Mouse (Mus musculus): Measurements from ENCODE around the gene Hrh1.

Hrh1 gene

DNA sequence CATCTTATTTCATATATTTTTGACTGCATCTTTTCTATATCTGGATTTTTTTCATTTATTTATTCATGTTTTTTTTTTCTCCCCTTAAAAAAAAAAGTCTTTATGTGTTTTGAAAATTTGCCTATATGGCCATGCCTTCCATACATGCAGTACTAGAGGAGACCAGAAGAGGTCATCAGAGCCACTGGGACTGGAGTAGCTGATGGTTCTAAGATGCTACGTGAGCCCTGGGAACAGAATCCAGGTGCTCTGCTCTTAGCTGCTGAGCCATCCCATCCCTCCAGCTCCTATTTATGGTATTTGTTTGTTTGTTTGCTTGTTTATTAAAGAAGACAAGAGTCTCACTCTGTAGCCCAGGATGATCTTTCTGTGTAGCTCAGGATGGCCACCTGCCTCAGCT lies 8.9 kb downstream of the Hrh1 start:
- WGBS, result 59% methylated on average over 1 of the region's 1 CpGs

GRCm38 (mm10) chr6:114407049-114407448 lies 9.3 kb downstream of the Hrh1 start:
- 75% methylated on average over 7 of the region's 7 CpGs for WGBS

GRCm38 (mm10) chr6:114408278-114408677 lies 10.5 kb downstream of the Hrh1 start:
- WGBS, result 55% methylated on average over 17 of the region's 17 CpGs

GRCm38 (mm10) chr6:114411913-114412312 lies 14.2 kb downstream of the Hrh1 start:
- 64% methylated on average over 8 of the region's 8 CpGs for WGBS

DNA sequence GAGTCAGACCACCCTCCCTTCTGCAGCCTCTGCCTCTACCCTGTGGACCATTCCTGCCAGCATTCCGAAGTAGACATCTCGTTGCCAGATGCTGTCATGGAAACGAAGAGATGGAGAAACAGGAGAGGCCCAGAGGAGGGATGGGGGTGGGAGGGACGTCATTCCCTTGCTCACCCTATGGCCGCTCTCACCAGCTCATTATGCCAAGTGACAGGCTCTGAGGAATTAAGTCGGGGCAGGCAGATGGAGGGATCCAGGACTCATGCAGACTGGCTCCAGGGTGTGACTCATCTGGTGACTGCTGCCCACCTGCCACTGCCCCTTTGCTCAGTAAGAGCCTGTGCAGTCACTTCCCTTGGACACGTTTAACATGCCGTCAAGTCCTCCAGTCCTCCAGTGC lies 16.8 kb downstream of the Hrh1 start:
- 33% methylated on average over 8 of the region's 8 CpGs for WGBS

DNA sequence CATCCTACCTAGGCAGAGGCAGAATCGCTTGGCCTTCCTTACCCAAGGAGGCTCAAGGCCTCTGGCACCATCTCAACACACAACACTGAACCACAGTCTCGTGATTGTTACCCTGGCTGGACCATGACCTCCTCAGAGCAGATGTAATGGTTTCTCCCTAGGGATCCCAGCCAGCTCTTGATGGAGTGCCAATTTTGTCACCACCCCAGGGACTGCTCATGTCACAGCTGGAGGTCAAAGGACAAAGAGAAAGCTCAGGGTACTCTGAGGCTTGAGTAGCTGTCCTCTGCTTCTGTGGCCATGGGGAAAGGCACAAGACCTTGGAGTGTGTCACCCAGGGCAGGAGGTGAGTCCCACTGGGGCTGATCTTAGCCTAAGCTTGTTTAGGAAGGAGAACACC lies 20.3 kb downstream of the Hrh1 start:
- WGBS, result 70% methylated on average over 2 of the region's 2 CpGs

DNA sequence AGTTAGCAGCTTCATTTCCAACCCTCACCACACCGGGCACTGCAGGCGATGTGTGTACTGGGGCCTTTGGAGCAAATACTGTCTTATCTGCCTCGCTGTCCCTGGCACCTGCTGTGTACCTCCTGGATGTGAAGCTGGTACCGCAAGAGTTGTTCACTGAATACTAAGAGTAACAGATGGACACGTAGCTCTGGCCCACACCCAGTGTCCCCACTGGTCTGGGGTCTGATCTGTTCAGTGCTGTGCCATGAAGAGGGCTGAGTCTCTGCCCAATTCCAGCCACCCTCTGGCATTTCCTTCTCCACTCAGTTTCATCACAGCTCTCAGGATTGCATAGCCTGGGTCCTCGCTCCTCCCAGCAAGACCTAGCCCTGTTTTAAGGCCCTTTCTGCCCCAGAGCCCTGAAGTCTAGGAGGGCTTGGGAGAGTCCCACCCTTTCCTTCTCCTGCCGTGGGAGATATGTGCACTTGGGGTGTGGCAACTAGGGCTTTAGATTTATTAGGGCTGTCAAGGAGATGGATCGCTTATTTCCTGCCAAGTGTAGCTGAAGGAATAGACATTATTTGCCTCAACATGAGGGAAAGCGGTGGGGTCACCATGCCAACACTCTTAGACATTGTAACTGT lies 25.4 kb downstream of the Hrh1 start:
- 83% methylated on average over 9 of the region's 9 CpGs for WGBS

DNA sequence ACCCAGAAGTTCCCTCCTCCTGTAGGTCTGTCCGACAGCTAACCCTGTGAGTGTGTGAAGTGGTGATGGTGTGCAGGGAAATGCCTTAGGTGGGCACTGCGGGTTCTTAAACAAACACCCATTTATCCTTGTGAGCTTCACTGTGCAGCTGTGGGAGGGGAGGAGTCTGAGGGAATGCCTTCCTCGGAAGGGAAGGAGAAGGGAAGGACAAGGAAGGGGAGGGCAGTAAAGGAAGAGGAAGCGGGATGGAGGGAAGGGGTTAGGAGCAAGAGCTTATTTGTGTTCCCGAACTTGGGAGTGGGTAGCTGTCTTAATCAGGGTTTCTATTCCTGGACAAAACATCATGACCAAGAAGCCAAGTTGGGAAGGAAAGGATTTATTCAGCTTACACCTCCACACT lies 27.6 kb downstream of the Hrh1 start:
- 35% methylated on average over 5 of the region's 5 CpGs for WGBS

GRCm38 (mm10) chr6:114427641-114428040 lies 29.9 kb downstream of the Hrh1 start:
- WGBS, result 66% methylated on average over 13 of the region's 13 CpGs

GRCm38 (mm10) chr6:114428831-114429230 lies 31.1 kb downstream of the Hrh1 start:
- 63% methylated on average over 16 of the region's 16 CpGs for WGBS

DNA sequence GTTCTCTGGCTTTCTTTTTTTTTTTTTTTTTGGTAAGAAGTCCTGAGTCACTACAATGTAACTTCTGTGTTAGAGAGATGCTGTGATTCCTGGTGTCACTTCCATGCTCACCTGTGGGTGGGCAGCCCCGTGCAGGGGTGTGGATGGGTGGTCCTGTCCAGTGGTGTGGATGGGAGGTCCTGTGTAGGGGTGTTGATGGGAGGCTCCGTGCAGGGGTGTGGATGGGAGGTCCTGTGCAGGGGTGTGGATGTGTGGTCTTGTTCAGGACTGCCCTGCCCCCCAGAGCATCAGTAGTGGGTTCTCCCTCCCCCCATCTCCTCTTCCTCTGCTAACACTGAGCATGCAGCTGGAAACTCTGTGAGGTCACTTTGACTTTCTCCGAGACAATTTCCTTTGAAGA lies 34.9 kb downstream of the Hrh1 start:
- WGBS, result 31% methylated on average over 3 of the region's 3 CpGs

GRCm38 (mm10) chr6:114434524-114434923 lies 36.8 kb downstream of the Hrh1 start:
- 66% methylated on average over 5 of the region's 5 CpGs for WGBS

DNA sequence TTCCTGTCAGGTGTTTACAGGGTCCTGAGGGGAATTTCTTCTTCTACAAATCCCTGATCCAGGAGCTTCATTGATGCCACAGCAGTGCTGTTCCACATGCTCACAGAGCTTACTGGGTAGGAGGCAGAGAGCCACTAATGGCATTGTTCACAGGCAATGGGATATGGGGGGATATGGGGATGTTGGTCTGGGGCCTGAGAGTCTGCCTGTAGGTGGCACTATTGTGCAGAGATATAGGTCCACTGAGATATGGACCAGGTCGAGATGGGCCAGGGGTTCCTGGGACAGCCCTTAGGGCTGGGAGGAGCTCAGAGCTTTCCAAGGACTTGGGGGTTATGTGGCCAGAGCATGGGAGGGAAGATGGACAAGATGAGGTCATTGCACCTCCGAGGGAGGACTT lies 42.6 kb downstream of the Hrh1 start:
- 68% methylated on average over 2 of the region's 2 CpGs for WGBS

GRCm38 (mm10) chr6:114440788-114441453 lies 43.2 kb downstream of the Hrh1 start:
- 65% methylated on average over 10 of the region's 10 CpGs for WGBS

DNA sequence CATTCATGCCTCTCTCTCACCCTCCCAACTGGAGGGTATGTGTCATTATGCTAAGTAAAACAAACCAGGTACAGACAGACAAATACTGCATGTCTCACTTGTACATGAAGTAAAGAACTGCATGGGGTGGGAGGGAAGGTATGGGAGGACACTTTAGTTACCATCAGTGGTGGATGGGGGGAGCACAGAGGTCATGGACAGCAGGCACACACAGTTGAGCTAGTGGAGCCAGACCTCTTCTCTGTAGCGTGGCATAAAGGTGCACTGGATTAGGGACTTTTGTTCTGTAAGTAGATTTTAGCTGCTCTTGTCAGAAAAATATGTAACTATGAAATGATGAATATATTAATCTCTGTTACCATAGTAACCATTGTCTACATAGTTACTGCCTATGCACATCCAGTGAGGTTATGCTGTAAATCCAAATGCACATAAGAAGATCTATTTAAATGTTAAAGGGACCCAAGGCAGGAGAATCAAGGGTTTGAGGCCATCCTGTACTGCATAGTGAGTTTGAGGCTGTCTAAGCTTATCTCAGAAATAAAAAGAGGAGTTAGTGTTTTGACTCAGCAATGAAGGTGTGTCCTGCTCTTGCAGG lies 46.6 kb downstream of the Hrh1 start:
- WGBS, result 61% methylated on average over 1 of the region's 1 CpGs

DNA sequence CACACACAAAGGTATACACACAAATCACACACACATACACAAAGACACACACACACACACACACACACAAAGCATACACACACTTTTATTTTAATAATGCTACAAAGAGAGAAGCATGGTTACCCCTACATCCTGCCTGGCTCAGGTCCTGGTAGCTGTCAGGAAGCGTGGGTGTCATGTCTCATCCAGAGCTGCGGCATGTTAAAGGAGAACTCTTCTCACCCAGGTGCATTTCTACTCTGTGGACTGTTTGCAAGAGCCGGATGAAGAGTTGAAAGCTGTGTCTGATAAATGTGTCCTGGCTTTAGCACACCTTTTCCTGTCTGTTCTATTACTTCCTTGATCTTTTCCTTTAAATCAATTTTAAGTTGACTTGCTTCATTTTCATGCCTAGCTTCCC lies 47.2 kb downstream of the Hrh1 start:
- 55% methylated on average over 3 of the region's 3 CpGs for WGBS

GRCm38 (mm10) chr6:114448888-114449287 lies 51.2 kb downstream of the Hrh1 start:
- 33% methylated on average over 9 of the region's 9 CpGs for WGBS

GRCm38 (mm10) chr6:114455267-114455666 lies 57.5 kb downstream of the Hrh1 start:
- 92% methylated on average over 4 of the region's 4 CpGs for WGBS

DNA sequence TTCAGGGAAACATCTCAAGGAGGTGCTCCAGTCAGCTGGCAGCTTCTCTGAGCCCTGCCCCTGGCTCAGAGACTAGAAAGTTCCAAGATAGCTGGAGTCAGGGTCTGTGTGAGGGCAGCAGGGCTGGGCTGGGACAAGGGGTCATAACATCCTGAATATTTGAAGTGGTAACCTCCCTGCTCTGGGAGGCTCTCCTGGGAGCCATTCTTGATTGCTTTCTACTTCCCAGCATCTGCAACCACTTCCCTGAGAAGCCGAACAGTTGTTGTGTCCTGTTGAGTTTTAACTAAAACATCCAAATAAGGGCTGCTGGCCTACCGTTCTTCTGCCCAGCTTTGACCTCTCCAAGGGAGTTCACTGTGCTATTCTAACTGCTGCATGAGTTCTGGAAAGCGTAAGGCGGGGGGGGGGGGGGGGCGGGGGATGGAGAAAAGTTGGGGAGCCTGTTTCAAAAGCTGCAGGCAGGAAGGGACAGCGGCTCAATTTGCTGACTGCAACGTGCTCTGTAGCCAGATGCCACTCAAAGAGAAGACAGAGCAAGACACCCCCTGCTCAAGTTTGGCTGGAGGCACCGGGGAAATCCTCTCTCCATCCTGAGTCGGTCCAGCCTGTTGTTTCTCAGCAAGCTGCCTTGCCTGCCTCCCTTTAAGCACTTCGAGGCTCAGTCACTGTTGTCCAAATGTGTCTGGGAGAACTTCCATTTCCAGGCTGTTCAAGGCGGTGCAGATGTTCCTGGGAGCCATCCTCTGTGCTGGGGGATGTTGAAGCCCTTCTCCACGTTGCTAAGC lies 58.7 kb downstream of the Hrh1 start:
- WGBS, result 57% methylated on average over 12 of the region's 12 CpGs

- WGBS, result 84% methylated on average over 3 of the region's 3 CpGs
Measured at GRCm38 (mm10) chr6:114457299-114457698, 59.6 kb downstream of the Hrh1 start.

GRCm38 (mm10) chr6:114458191-114458590 lies 60.5 kb downstream of the Hrh1 start:
- 66% methylated on average over 5 of the region's 5 CpGs for WGBS

DNA sequence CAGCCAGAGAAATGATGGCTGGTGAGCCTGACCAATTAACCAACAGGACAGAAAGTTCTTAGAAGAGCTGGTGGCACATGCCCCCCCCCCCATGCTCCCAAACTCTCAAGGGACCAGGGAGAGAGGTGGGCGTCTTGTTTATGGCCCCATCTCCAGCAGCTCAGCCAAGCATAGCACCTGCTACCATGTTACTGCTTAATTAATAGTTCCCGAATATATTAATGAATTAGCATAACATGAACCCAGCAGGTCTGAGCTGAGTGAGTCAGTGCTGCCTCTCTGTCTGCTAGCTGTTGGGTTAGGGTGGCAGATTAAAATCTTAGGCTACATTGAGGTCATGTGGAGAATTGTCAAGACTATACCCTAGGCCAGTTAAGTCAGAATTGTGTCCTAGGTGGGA lies 62.2 kb downstream of the Hrh1 start:
- 58% methylated on average over 2 of the region's 2 CpGs for WGBS

- 31% methylated on average over 4 of the region's 4 CpGs for WGBS
Measured at GRCm38 (mm10) chr6:114462747-114463146, 65.0 kb downstream of the Hrh1 start.

Measured in cerebral cortex, adult 2 months (tissue).